Mouse (Mus musculus): ENCODE data around the gene Palm3. TPM values are rescaled to one million over a fixed set of nuclear protein-coding genes. Genes with fewer than 3 reads are reported as not detected.
A peak's percentile ranks its signal among the peaks of the same experiment; 100 is the strongest.

Gene Palm3
- polyA plus RNA-seq, 1 experiment: 0.32 TPM

DNA sequence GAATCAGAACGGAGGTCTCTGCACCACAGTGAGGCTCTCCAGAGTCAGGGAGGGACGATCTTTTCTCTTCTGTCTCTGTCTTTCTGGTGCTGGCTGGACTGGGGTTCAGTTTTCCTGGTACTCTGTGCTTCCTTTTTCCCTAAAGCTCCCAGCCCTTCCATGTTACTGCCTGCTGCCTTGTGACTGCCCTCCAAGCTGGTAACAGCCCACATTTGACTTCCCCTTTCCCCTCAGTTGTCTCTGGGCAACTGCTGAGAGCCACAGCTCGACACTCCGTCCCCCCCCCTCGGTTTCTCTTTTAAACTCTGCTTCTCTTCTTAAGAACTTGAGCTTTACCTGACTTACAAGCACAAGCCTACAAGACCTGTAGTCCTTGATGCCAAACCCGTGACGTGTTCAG, 32.0 kb upstream of the Palm3 start:
- Histone ChIP-seq H3K27ac (ENCODE audit: control insufficient read depth, insufficient read depth, low read length) (no peak overlapping the region), H3K4me3 (ENCODE audit: control insufficient read depth, insufficient read depth, low read length) (no peak overlapping the region), H3K36me3 (ENCODE audit: control insufficient read depth, insufficient read depth, low read length) (peaks cover 17% of the 10 kb centered on the region), H3K27me3 (ENCODE audit: control insufficient read depth, insufficient read depth, low read length) (no peaks in the 10 kb centered on the region), H3K4me1 (replicated peaks; ENCODE audit: control insufficient read depth, insufficient read depth, low read length) (no peaks in the 10 kb centered on the region)
- 49% methylated on average over 7 of the region's 7 CpGs for WGBS
- TF ChIP-seq CTCF (IDR thresholded peaks at IDR 0.05; ENCODE audit: borderline replicate concordance, control insufficient read depth, extremely low read depth, insufficient read depth, low read length, poor library complexity) (no peak), POLR2A (IDR thresholded peaks at IDR 0.05; ENCODE audit: control insufficient read depth, extremely low read depth, insufficient read depth, low read length, poor library complexity) (no peak)
- no peak for DNase-seq

DNA sequence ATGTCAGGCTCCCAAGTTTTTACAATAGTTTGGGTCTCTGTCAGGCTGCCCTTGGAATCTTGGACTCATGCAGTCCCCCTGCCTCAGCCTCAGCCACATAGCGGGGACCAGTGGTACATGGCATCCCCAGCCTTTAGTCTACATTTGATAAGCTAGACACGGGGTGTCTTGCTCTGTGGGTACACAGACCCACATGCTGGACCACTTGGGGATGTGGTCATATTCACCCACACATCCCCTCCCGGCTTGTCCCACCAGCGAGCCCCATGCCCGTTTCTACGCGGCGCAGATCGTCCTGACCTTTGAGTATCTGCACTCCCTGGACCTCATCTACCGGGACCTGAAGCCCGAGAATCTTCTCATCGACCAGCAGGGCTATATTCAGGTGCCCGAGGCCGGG, 31.1 kb upstream of the Palm3 start:
- H3K36me3 ChIP-seq (ENCODE audit: control insufficient read depth, insufficient read depth, low read length): peaks cover 17% of the 10 kb centered on the region
- H3K4me1 ChIP-seq (replicated peaks; ENCODE audit: control insufficient read depth, insufficient read depth, low read length): no peaks in the 10 kb centered on the region
- 93% methylated on average over 14 of the region's 14 CpGs for WGBS
- no peaks in the 10 kb centered on the region for H3K27me3 ChIP-seq (ENCODE audit: control insufficient read depth, insufficient read depth, low read length)
- no peak for DNase-seq
- TF ChIP-seq POLR2A (IDR thresholded peaks at IDR 0.05; ENCODE audit: control insufficient read depth, extremely low read depth, insufficient read depth, low read length, poor library complexity) (no peak), CTCF (IDR thresholded peaks at IDR 0.05; ENCODE audit: borderline replicate concordance, control insufficient read depth, extremely low read depth, insufficient read depth, low read length, poor library complexity) (no peak)
- no peak overlapping the region for H3K27ac ChIP-seq (ENCODE audit: control insufficient read depth, insufficient read depth, low read length)
- H3K4me3 ChIP-seq (ENCODE audit: control insufficient read depth, insufficient read depth, low read length): no peak overlapping the region

DNA sequence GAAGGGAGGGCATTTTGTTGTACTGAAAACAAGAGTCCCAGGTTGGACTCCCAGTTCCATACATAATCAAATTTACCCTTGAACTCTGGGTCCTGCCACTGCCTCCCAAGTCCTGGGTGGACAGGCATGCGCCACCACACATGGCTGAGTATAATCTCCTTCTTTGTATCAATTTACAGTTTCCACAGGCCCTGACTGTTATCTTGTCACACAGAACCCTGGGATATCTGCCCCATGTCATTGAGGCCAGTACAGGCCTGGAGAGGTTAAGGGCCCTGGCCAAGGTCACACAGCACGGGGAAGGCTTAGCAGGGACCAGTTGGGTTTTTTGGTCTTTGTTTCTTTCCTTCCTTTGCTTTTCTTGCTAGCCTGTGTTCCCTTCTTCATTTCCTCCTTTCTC, 28.8 kb upstream of the Palm3 start:
- WGBS: 96% methylated on average over 2 of the region's 2 CpGs
- DNase-seq: no peak
- peaks cover 10% of the 10 kb centered on the region; the same call in 1 of the 2 replicates for H3K36me3 ChIP-seq (ENCODE audit: control insufficient read depth, insufficient read depth, low read length)
- H3K27me3 ChIP-seq (ENCODE audit: control insufficient read depth, insufficient read depth, low read length): no peaks in the 10 kb centered on the region
- peaks cover 4% of the 10 kb centered on the region for H3K4me1 ChIP-seq (replicated peaks; ENCODE audit: control insufficient read depth, insufficient read depth, low read length)
- TF ChIP-seq CTCF (IDR thresholded peaks at IDR 0.05; ENCODE audit: borderline replicate concordance, control insufficient read depth, extremely low read depth, insufficient read depth, low read length, poor library complexity) (no peak), POLR2A (IDR thresholded peaks at IDR 0.05; ENCODE audit: control insufficient read depth, extremely low read depth, insufficient read depth, low read length, poor library complexity) (no peak)
- H3K4me3 ChIP-seq (ENCODE audit: control insufficient read depth, insufficient read depth, low read length): no peak overlapping the region
- no peak overlapping the region for H3K27ac ChIP-seq (ENCODE audit: control insufficient read depth, insufficient read depth, low read length)

DNA sequence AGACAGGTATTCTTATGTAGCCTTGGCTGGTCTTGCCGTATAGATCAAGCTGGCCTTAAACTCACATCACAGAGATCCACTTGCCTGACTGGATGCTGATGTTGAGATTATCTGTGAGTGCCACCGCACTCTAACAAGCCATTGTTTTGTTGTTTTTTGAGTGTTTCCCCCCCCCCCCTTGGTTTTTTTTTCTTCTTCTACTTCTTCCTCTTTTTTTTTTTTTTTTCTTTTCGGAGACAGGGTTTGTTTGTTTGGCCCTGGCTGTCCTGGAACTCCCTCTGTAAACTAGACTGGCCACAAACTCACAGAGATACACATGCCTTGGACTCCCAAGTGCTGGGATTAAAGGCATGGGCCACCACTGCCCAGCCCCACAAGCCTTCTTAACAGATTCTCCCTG, 27.2 kb upstream of the Palm3 start:
- Histone ChIP-seq H3K4me1 (replicated peaks; ENCODE audit: control insufficient read depth, insufficient read depth, low read length) (peaks cover 8% of the 10 kb centered on the region), H3K27ac (ENCODE audit: control insufficient read depth, insufficient read depth, low read length) (no peak overlapping the region), H3K27me3 (ENCODE audit: control insufficient read depth, insufficient read depth, low read length) (no peaks in the 10 kb centered on the region), H3K4me3 (ENCODE audit: control insufficient read depth, insufficient read depth, low read length) (no peak overlapping the region), H3K36me3 (ENCODE audit: control insufficient read depth, insufficient read depth, low read length) (peaks cover 4% of the 10 kb centered on the region; the same call in 1 of the 2 replicates)
- 65% methylated on average over 3 of the region's 3 CpGs for WGBS
- TF ChIP-seq CTCF (IDR thresholded peaks at IDR 0.05; ENCODE audit: borderline replicate concordance, control insufficient read depth, extremely low read depth, insufficient read depth, low read length, poor library complexity) (no peak), POLR2A (IDR thresholded peaks at IDR 0.05; ENCODE audit: control insufficient read depth, extremely low read depth, insufficient read depth, low read length, poor library complexity) (no peak)
- no peak for DNase-seq

DNA sequence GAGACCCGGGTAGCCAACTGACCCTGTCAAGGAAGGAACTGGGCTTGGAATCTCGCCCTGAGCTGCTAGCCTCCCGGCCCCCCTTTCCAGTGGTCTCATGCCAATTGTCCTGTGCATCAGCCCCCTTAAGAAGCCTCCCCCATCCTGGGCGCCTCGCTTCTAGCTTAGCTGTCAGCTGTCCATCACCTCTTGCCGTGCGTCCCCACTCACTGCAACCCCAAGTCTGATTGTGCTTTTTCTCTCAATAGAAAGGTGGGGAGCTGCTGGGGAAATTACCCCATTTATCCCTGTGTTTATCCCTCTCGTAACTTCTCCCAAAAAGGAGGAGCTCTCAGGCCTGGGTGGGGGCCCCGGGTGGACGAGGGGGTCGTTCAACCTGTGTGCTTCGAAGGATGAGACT, 25.3 kb upstream of the Palm3 start:
- DNase-seq: no peak
- TF ChIP-seq CTCF (IDR thresholded peaks at IDR 0.05; ENCODE audit: borderline replicate concordance, control insufficient read depth, extremely low read depth, insufficient read depth, low read length, poor library complexity): no peak
- TF ChIP-seq POLR2A (IDR thresholded peaks at IDR 0.05; ENCODE audit: control insufficient read depth, extremely low read depth, insufficient read depth, low read length, poor library complexity): no peak
- Histone ChIP-seq H3K4me3 (ENCODE audit: control insufficient read depth, insufficient read depth, low read length) (no peak overlapping the region), H3K36me3 (ENCODE audit: control insufficient read depth, insufficient read depth, low read length) (peaks cover 4% of the 10 kb centered on the region; the same call in 1 of the 2 replicates), H3K4me1 (replicated peaks; ENCODE audit: control insufficient read depth, insufficient read depth, low read length) (peaks cover 19% of the 10 kb centered on the region), H3K27ac (ENCODE audit: control insufficient read depth, insufficient read depth, low read length) (no peak overlapping the region), H3K27me3 (ENCODE audit: control insufficient read depth, insufficient read depth, low read length) (no peaks in the 10 kb centered on the region)
- 56% methylated on average over 12 of the region's 12 CpGs for WGBS

DNA sequence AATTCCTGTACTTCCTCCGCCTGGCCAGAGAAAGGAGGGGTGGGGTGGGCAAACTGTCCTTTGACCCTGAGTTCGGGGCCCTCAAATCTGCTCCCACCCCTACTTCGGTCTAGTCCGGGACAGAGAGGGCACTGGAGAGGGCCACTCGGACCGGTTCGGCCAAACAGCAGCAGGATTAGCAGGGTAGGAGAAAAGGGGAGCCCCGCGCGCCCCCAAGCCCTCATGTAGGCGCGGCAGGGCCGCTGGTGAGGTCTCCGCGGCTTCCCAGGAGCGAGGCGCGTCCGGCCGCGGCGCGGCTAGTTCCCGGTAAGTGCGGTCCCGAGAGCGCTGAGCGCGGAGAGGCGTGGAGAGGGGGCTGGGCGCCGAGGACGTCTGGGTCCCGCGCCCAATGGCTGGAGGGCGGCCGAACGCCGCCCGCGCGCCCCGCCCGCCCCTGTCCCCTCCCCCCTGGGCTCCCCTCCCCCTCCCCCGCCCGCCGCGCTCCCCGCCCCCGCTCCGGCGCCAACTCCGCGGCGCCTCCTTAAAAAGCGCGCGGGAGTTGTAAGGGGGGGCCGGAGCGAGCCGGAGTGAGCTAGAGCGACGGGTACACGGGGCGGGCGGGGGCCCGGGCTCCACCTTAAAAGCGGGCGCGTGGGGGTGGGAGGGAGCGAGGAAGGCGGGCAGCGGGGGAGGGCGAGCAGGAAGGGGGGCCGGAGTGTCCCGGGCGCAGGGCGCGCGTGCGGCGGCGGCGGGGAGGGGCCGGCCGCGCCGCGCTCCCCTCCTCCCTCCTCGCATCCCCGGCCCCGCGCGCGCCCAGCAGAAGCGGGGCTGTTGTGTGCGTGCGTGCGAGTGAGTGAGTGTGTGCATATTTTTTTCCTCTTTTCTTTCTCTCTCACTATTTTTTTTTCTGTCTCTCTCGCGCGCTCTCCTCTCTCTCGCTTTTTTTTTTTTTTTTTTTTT, 24.4 kb upstream of the Palm3 start:
- Histone ChIP-seq H3K4me1 (replicated peaks; ENCODE audit: control insufficient read depth, insufficient read depth, low read length) (peaks cover 19% of the 10 kb centered on the region), H3K27me3 (ENCODE audit: control insufficient read depth, insufficient read depth, low read length) (no peaks in the 10 kb centered on the region), H3K27ac (ENCODE audit: control insufficient read depth, insufficient read depth, low read length) (no peak overlapping the region; the same call in 1 of the 2 replicates), H3K36me3 (ENCODE audit: control insufficient read depth, insufficient read depth, low read length) (0 out of 2 replicates have a peak, but pooled peaks cover under 1% of the 10 kb centered on the region), H3K4me3 (ENCODE audit: control insufficient read depth, insufficient read depth, low read length) (peak overlapping the region; percentile 50)
- WGBS: under 1% methylated on average over 68 of the region's 103 CpGs
- 0 out of 2 replicates have a peak, but pooled peaks have one; percentile 40 for TF ChIP-seq POLR2A (IDR thresholded peaks at IDR 0.05; ENCODE audit: control insufficient read depth, extremely low read depth, insufficient read depth, low read length, poor library complexity)
- TF ChIP-seq CTCF (IDR thresholded peaks at IDR 0.05; ENCODE audit: borderline replicate concordance, control insufficient read depth, extremely low read depth, insufficient read depth, low read length, poor library complexity): 0 out of 2 replicates have a peak, but pooled peaks have one; percentile 19
- peak; percentile 75 for DNase-seq

All from thymus, adult 2 months (tissue).